Mouse (Mus musculus) C2C12 (cell line): Measurements from ENCODE around the gene Bri3.

Source experiments
- CTCF ChIP-seq: IDR thresholded peaks from one replicate; pipeline ENCODE4 v1.5.1; 2011; ENCODE audit not compliant: control insufficient read depth, insufficient read depth, insufficient read length
- MYOD1 ChIP-seq: IDR thresholded peaks from one replicate; pipeline ENCODE4 v1.6.1; 2011; ENCODE audit warnings: low read depth; ENCODE audit not compliant: control insufficient read depth, insufficient read length
- USF1 ChIP-seq: IDR thresholded peaks from one replicate; pipeline ENCODE4 v1.6.1; 2011; ENCODE audit warnings: low read depth, mild to moderate bottlenecking, control low read depth, moderate library complexity

DNA sequence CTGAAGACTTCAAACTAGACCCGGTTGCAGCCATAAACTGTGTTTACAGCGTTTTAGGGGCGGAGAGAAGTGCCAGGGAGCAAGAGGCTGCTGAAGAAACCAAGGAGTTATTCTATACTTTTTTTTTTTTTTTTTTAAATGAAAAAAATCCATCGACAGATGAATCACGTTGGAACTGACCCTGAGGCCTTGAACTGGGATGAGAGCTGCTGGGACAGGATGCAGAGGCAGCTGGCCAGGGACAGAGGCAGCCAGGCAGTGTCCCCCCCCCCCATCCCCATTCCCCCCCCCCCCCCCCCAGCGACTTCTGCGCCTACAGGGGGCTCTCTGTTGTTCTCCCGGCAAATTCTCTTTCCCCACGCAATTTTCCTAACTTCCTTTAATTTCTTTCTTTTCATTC, 153.3 kb downstream of the Bri3 start:
- TF ChIP-seq CTCF (no peak), USF1 (no peak), MYOD1 (no peak)
